14 mouse cellular contexts compared by ENCODE assay signal in the genomic region with DNA sequence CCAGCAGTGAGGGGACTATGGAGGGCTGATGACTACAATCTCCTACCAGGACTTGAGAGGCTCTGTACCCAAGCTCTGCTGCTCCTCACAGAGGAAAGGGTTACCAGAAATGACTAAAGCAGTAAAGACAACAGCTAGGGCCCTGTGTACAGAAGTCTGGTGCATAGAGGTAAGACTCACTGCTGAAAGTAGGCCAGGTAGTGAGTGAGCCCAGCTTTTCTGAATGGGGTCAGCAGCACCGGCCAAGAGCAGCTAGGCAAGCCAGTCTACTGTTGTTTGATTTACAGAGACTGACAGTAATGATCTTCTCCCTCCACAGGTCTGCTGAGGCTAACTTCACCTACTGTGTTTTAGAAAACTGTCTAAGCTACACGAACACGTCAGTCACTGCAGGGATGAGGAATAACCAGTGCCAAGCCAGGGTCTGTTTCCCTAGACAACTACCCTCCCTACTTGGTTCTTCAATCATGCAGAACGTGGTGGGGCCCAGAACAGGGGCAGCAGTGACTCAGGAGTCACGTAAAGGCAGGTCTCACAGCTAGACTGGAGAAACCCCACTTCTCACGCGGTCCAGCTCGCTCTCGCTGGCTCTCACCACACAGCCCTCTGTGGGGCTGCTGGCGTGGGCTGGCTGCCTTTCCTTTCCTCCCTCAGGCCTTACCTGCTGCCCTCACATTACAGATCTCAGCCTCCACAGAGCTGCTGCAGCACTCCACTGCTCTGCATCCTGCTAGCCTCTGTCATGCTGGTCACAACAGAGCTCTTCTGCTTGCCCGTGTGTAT. TPM values are rescaled to one million over a fixed set of nuclear protein-coding genes. Genes with fewer than 3 reads are reported as not detected.
A peak's percentile ranks its signal among the peaks of the same experiment; 100 is the strongest.
DNase-seq lines count a peak whose midpoint lies in the region; ATAC-seq lines count a peak whose summit lies in the region.
"Had no signal": no experiment of that assay in that cellular context is flagged by ENCODE, and none has a peak within 500 bp of the region (broad histone marks: within the 10 kb centered on the region; RNA-seq: fewer than 3 reads in every experiment).

No protein-coding gene starts in this region.

- no peak for DNase-seq in embryonic facial prominence, embryonic 10.5 days (ENCODE audit: low spot score)
- no peak for DNase-seq in kidney, postnatal 25 days
- peak; percentile 12 for DNase-seq in Muller cell, postnatal 12 days (ENCODE audit: inconsistent ontology term)
- peak; percentile 68 to 69 for DNase-seq in cerebellum, postnatal 25 days
- DNase-seq: kidney, adult 8-10 months; layer of hippocampus, postnatal 36 days; left cerebral cortex, postnatal 4 days had no signal

- H3K9me3 ChIP-seq in embryonic facial prominence, embryonic 13.5 days, result no peaks in the 10 kb centered on the region
- no peaks in the 10 kb centered on the region for H3K9me3 ChIP-seq in embryonic facial prominence, embryonic 10.5 days
- no peaks in the 10 kb centered on the region for H3K9me3 ChIP-seq in kidney, embryonic 16.5 days (ENCODE audit: low read length)
- no peaks in the 10 kb centered on the region for H3K9me3 ChIP-seq in midbrain, embryonic 13.5 days
- H3K9me3 ChIP-seq: forebrain, embryonic 12.5 days; neural tube, embryonic 12.5 days had no signal

- H3K4me3 ChIP-seq in embryonic facial prominence, embryonic 13.5 days, result no peak overlapping the region
- H3K4me3 ChIP-seq in embryonic facial prominence, embryonic 10.5 days, result no peak overlapping the region
- no peak overlapping the region for H3K4me3 ChIP-seq in kidney, embryonic 16.5 days (ENCODE audit: low read length)
- no peak overlapping the region for H3K4me3 ChIP-seq in midbrain, embryonic 13.5 days (replicated peaks)
- H3K4me3 ChIP-seq: forebrain, embryonic 12.5 days; neural tube, embryonic 12.5 days had no signal

- peak overlapping the region; percentile 11; the same call in 1 of the 2 replicates for H3K9ac ChIP-seq in embryonic facial prominence, embryonic 13.5 days
- H3K9ac ChIP-seq in kidney, embryonic 16.5 days (replicated peaks; ENCODE audit: low read length), result no peak overlapping the region
- H3K9ac ChIP-seq in midbrain, embryonic 13.5 days (replicated peaks), result no peak overlapping the region
- H3K9ac ChIP-seq: forebrain, embryonic 12.5 days; neural tube, embryonic 12.5 days had no signal

- peaks cover 93% of the 10 kb centered on the region for H3K36me3 ChIP-seq in embryonic facial prominence, embryonic 13.5 days
- peaks cover 97% of the 10 kb centered on the region for H3K36me3 ChIP-seq in embryonic facial prominence, embryonic 10.5 days (replicated peaks)
- peaks cover 42% of the 10 kb centered on the region for H3K36me3 ChIP-seq in kidney, embryonic 16.5 days (ENCODE audit: insufficient read depth, low read length)
- H3K36me3 ChIP-seq in midbrain, embryonic 13.5 days, result peaks cover 92% of the 10 kb centered on the region

- H3K27ac ChIP-seq in embryonic facial prominence, embryonic 13.5 days, result no peak overlapping the region
- H3K27ac ChIP-seq in embryonic facial prominence, embryonic 10.5 days (replicated peaks), result no peak overlapping the region
- H3K27ac ChIP-seq in kidney, embryonic 16.5 days (ENCODE audit: low read length), result peak overlapping the region; percentile 37; the same call in 1 of the 2 replicates
- no peak overlapping the region for H3K27ac ChIP-seq in midbrain, embryonic 13.5 days
- H3K27ac ChIP-seq: forebrain, embryonic 12.5 days; neural tube, embryonic 12.5 days had no signal

- WGBS in embryonic facial prominence, embryonic 13.5 days, result 85% methylated on average over 11 of the region's 11 CpGs
- WGBS in embryonic facial prominence, embryonic 10.5 days, result 90% methylated on average over 11 of the region's 11 CpGs
- whole genome bisulfite sequencing in kidney, embryonic 16.5 days, result 43% methylated on average over 11 of the region's 11 CpGs
- 84% methylated on average over 11 of the region's 11 CpGs for WGBS in midbrain, embryonic 13.5 days

- no peak for ATAC-seq in embryonic facial prominence, embryonic 13.5 days (ENCODE audit: insufficient number of reproducible peaks, insufficient read depth, low FRiP score, low TSS enrichment, low read depth)
- peak; percentile 62 for ATAC-seq in kidney, embryonic 16.5 days (ENCODE audit: low FRiP score, low TSS enrichment)
- no peak for ATAC-seq in megakaryocyte-erythroid progenitor cell, adult 5-6 weeks (replicated peaks; ENCODE audit: low FRiP score, low TSS enrichment, poor library complexity, severe bottlenecking)
- no peak for ATAC-seq in midbrain, embryonic 13.5 days
- ATAC-seq: hindbrain, embryonic 16.5 days had no signal

- no peaks in the 10 kb centered on the region for H3K27me3 ChIP-seq in embryonic facial prominence, embryonic 13.5 days
- H3K27me3 ChIP-seq in embryonic facial prominence, embryonic 10.5 days (replicated peaks; ENCODE audit: low read depth, poor library complexity, severe bottlenecking), result no peaks in the 10 kb centered on the region
- H3K27me3 ChIP-seq in kidney, embryonic 16.5 days (ENCODE audit: insufficient read depth, low read length), result no peaks in the 10 kb centered on the region
- H3K27me3 ChIP-seq in midbrain, embryonic 13.5 days, result no peaks in the 10 kb centered on the region
- H3K27me3 ChIP-seq: forebrain, embryonic 12.5 days; neural tube, embryonic 12.5 days had no signal

- no peaks in the 10 kb centered on the region for H3K4me1 ChIP-seq in embryonic facial prominence, embryonic 13.5 days
- H3K4me1 ChIP-seq in embryonic facial prominence, embryonic 10.5 days, result no peaks in the 10 kb centered on the region
- peaks cover 13% of the 10 kb centered on the region for H3K4me1 ChIP-seq in kidney, embryonic 16.5 days (ENCODE audit: insufficient read depth, low read length)
- H3K4me1 ChIP-seq in midbrain, embryonic 13.5 days (replicated peaks), result no peaks in the 10 kb centered on the region
- H3K4me1 ChIP-seq: forebrain, embryonic 12.5 days; neural tube, embryonic 12.5 days had no signal

- no peak overlapping the region for H3K4me2 ChIP-seq in embryonic facial prominence, embryonic 13.5 days
- no peak overlapping the region for H3K4me2 ChIP-seq in kidney, embryonic 16.5 days (replicated peaks; ENCODE audit: low read depth, low read length)
- H3K4me2 ChIP-seq in midbrain, embryonic 13.5 days (replicated peaks), result no peak overlapping the region
- H3K4me2 ChIP-seq: forebrain, embryonic 12.5 days; neural tube, embryonic 12.5 days had no signal

RNA-seq across cellular contexts. Expression of gene Susd2, which starts 49.8 kb away (rescaled TPM):
- polyA plus RNA-seq in embryonic facial prominence, embryonic 13.5 days (2015; fragmentation: Nextera tagmentation; extraction: Ambion mirVana), result 1.6 and 2.8 TPM in 2 replicates
- 1.6 and 1.8 TPM in 2 replicates for polyA plus RNA-seq in embryonic facial prominence, embryonic 10.5 days (2016; fragmentation: Nextera tagmentation; extraction: Ambion mirVana)
- polyA plus RNA-seq in kidney, embryonic 16.5 days (2015; fragmentation: Nextera tagmentation; extraction: Ambion mirVana), result 32.4 and 34.2 TPM in 2 replicates
- total RNA-seq in megakaryocyte-erythroid progenitor cell, adult 5-6 weeks (2014; fragmentation: Nextera tagmentation), result 2.3 and 4.8 TPM in 2 replicates
- 0.69 and 0.94 TPM in 2 replicates for total RNA-seq in megakaryocyte-erythroid progenitor cell, adult 5-6 weeks (2017)
- 2.0 and 2.3 TPM in 2 replicates for polyA plus RNA-seq in midbrain, embryonic 13.5 days (2015; fragmentation: Nextera tagmentation; extraction: Ambion mirVana)

Comparison
In these comparisons a context has a peak if more than half of its experiments do, and no peak if none do; other contexts are left out.
1. DNase-seq: peak in Muller cell, postnatal 12 days (single experiment) and cerebellum, postnatal 25 days (2 of 2); none in embryonic facial prominence, embryonic 10.5 days (single experiment) and kidney, postnatal 25 days (0 of 2).